Mouse (Mus musculus) C2C12 (cell line): Measurements from ENCODE around the gene Fnbp1.

Experiments used
- CTCF ChIP-seq: IDR thresholded peaks from one replicate; pipeline ENCODE4 v1.5.1; 2011; ENCODE audit not compliant: control insufficient read depth, insufficient read depth, insufficient read length
- MAX ChIP-seq: IDR thresholded peaks from one replicate; pipeline ENCODE4 v1.6.1; 2011; ENCODE audit warnings: mild to moderate bottlenecking, control low read depth
- MYOG ChIP-seq: IDR thresholded peaks from one replicate; pipeline ENCODE4 v1.6.1; 2011; ENCODE audit not compliant: control insufficient read depth, insufficient read length; ENCODE audit errors: extremely low read depth
- USF1 ChIP-seq: IDR thresholded peaks from one replicate; pipeline ENCODE4 v1.6.1; 2011; ENCODE audit warnings: low read depth, mild to moderate bottlenecking, control low read depth, moderate library complexity

DNA sequence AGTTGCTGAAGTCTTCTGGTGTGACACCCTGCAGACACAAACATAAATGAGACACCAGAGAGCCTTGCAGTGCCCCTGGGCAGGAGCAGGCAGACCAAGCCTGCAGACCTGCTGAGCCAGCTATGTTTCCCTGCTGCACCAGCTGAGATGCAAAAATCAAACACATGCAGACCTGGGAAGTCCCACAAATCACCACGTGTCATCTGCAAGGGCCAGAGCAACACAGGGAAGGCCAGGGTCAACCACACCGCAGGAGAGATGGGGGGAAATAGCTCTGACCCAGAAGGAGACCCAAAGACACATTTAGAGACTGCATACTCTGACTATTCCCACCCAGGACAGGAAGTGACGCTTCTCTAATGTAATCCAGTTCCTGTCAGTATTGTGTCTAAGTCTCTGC is 101.3 kb downstream of the Fnbp1 start:
- TF ChIP-seq CTCF = no peak
- TF ChIP-seq MAX = no peak
- no peak for TF ChIP-seq USF1
- no peak for TF ChIP-seq MYOG
